Mouse (Mus musculus): ENCODE measurements around the gene Nos1ap.

DNA sequence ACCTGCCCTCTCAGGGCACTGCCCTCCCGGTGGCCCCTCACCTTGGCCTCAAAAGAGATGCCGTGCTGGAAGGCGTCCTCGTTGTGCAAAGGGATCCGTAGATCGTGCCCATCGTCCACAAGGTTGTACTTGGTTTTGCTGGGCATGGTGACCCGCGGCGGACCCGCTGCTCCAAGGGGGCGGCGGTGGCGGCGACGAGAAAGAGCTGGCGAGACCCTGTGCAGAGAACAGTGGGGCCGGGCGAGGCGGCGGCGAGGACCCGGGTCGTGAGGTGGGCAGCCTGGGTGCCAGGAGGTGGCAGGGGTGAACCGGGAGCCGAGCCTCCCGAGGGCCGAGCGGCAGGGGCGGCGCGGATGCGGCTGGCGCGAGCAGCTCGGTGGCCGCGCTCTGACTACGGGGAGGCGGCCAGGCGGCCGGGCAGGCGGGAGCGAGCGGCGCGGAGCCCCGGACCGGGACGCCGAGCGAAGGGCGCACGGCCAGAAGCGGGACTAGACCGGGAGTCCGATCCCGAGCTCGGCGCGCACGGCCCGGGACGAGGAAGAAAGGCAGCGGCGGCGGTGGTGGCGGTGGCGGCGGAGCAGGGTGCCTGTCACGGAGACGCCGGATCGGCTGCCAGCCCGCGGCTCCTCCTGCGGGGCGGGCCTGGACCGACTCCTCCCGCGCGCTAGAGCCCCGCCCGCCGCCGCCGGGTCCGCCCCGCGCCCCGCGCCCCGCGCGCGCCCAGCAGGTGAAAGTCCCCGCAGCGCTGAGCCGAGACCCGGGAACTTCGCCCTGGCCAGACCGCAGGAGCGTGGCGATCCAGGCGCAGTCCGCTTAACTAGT lies at the start of gene Nos1ap:
- TF ChIP-seq POLR2A (IDR thresholded peaks at IDR 0.05; ENCODE audit: borderline replicate concordance, insufficient read depth, low read length) = 0 out of 2 replicates have a peak, but pooled peaks have one; percentile 29
- no peak for TF ChIP-seq CTCF (IDR thresholded peaks at IDR 0.05; ENCODE audit: borderline replicate concordance, insufficient read depth, low read depth, low read length)

Measured in cerebellum, adult 2 months (tissue).